Mouse (Mus musculus): ENCODE measurements around the gene Gm9195.

Gm9195 gene

DNA sequence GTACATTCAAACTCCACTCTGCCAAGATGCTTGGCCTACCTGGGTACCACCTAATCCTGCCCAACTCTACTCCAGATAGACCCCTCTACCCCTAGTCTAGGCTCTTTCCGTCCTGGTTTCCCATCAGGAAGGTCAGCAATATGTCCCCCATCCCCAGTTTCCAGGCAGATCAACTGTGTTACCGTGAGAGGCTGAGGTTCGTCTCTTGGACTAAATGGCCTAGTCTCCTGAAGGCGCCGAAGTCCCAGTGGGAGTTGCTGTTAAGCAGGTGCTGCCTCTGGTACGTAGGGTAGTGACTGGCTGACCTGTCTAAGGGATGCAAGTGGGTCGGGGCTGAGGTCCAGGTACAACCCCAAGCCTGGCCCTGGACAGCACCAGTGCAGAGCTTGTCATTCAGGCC lies 50.7 kb downstream of the Gm9195 start:
- DNase-seq, result no peak

DNA sequence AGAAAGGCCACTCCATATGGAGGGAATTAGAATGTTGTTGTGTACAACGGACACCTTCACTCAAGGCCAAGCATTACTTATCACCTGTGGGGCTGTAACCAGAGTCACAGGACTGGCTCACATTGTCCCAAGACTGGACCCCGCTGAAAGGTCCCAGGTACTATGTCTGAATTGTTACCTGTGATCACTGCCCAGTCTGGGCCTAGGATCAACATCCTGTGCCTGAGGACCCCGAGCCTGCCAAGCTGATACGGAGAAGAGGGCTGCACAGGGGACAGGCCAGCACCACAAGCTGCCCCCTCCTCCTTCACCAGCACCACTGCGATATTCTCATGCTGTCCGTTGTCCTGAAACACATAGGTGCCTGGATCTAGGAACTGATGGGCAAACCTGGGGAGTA lies 51.2 kb downstream of the Gm9195 start:
- no peak for DNase-seq

- DNase-seq, result no peak
Measured at GRCm38 (mm10) chr14:72438976-72439375, 52.7 kb downstream of the Gm9195 start.

GRCm38 (mm10) chr14:72389696-72390095 lies 101.9 kb downstream of the Gm9195 start:
- DNase-seq, result peak; percentile 22 to 25

GRCm38 (mm10) chr14:72389288-72389687 lies 102.3 kb downstream of the Gm9195 start:
- DNase-seq, result no peak

DNA sequence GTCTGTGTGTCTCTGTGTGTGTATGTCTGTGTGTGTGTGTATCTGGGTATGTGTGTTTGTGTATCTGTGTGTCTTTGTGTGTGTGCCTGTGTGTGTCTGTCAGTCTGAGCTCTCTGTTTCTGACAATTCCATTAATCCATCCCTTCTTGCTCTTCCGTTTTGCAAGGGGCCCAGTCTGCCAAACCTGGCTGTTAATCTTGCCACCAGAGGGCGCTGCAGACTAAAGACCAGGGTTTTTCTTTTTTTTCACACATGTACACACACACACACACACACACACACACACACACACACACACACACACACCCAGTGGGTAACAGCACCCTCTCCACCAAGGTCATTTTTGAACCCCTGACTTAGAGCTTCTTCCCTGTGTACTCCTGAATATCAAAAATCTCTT lies 114.4 kb downstream of the Gm9195 start:
- peak in 1 of 2 experiments; percentile 4 for DNase-seq
